Comparison of ENCODE assay signal across 12 mouse cellular contexts in the genomic region with DNA sequence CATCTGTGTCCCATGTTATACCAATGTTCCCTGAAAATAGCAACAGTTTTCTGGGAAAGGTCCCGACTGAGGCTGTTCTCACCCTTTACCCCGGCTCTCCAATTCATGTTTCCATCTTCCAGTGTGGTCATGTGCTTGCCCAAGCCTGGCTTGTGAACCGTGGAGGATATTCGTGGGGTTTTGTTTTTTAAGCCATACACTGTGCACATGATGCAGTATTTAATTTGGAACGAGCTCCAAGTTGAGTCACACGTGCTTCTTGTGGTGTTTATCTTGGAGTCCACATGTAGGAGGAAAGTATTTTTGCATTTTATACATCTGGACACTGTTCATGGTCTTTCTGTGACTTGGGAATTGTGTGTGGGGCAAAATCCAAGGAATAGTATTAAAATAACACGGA. TPM values are rescaled to one million over a fixed set of nuclear protein-coding genes. Genes with fewer than 3 reads are reported as not detected.
DNase-seq lines count a peak whose midpoint lies in the region; ATAC-seq lines count a peak whose summit lies in the region.
"Had no signal": no experiment of that assay in that cellular context is flagged by ENCODE, and none has a peak within 500 bp of the region (broad histone marks: within the 10 kb centered on the region; RNA-seq: fewer than 3 reads in every experiment).

No protein-coding gene starts in this region.

- no peaks in the 10 kb centered on the region for H3K9me3 ChIP-seq in intestine, embryonic 14.5 days (ENCODE audit: control insufficient read depth, low read length)
- H3K9me3 ChIP-seq in intestine, embryonic 15.5 days = no peaks in the 10 kb centered on the region
- H3K9me3 ChIP-seq in kidney, embryonic 16.5 days (ENCODE audit: low read length) = no peaks in the 10 kb centered on the region
- H3K9me3 ChIP-seq: neural tube, embryonic 12.5 days had no signal

- ATAC-seq in intestine, embryonic 14.5 days (replicated peaks; ENCODE audit: low FRiP score, low TSS enrichment, low read depth) = no peak
- no peak for ATAC-seq in intestine, embryonic 15.5 days
- peak; percentile 87 for ATAC-seq in kidney, embryonic 16.5 days (ENCODE audit: low FRiP score, low TSS enrichment)

- no peaks in the 10 kb centered on the region for H3K36me3 ChIP-seq in intestine, embryonic 14.5 days (ENCODE audit: control insufficient read depth, insufficient read depth, low read length)
- no peaks in the 10 kb centered on the region for H3K36me3 ChIP-seq in intestine, embryonic 15.5 days
- H3K36me3 ChIP-seq in kidney, embryonic 16.5 days (ENCODE audit: insufficient read depth, low read length) = no peaks in the 10 kb centered on the region
- H3K36me3 ChIP-seq: neural tube, embryonic 12.5 days had no signal

- WGBS in intestine, embryonic 14.5 days = 64% methylated on average over 7 of the region's 7 CpGs
- 61% methylated on average over 7 of the region's 7 CpGs for WGBS in intestine, embryonic 15.5 days
- WGBS in kidney, embryonic 16.5 days = 31% methylated on average over 7 of the region's 7 CpGs

- H3K9ac ChIP-seq in intestine, embryonic 14.5 days (ENCODE audit: low read length) = no peak overlapping the region
- no peak overlapping the region for H3K9ac ChIP-seq in intestine, embryonic 15.5 days
- H3K9ac ChIP-seq in kidney, embryonic 16.5 days (replicated peaks; ENCODE audit: low read length) = no peak overlapping the region
- H3K9ac ChIP-seq: neural tube, embryonic 12.5 days had no signal

- H3K4me1 ChIP-seq in intestine, embryonic 14.5 days (replicated peaks; ENCODE audit: control insufficient read depth, insufficient read depth, low read length) = peaks cover 9% of the 10 kb centered on the region; the same call in 1 of the 2 replicates
- peaks cover 9% of the 10 kb centered on the region for H3K4me1 ChIP-seq in intestine, embryonic 15.5 days (replicated peaks)
- peaks cover 34% of the 10 kb centered on the region for H3K4me1 ChIP-seq in kidney, embryonic 16.5 days (ENCODE audit: insufficient read depth, low read length)
- H3K4me1 ChIP-seq: neural tube, embryonic 12.5 days had no signal

- H3K4me2 ChIP-seq in intestine, embryonic 14.5 days (ENCODE audit: low read length) = no peak overlapping the region
- no peak overlapping the region for H3K4me2 ChIP-seq in intestine, embryonic 15.5 days (replicated peaks)
- H3K4me2 ChIP-seq in kidney, embryonic 16.5 days (replicated peaks; ENCODE audit: low read depth, low read length) = no peak overlapping the region
- H3K4me2 ChIP-seq: neural tube, embryonic 12.5 days had no signal

- H3K27me3 ChIP-seq in intestine, embryonic 14.5 days (replicated peaks; ENCODE audit: control insufficient read depth, insufficient read depth, low read length) = no peaks in the 10 kb centered on the region
- H3K27me3 ChIP-seq in intestine, embryonic 15.5 days (replicated peaks) = no peaks in the 10 kb centered on the region
- no peaks in the 10 kb centered on the region for H3K27me3 ChIP-seq in kidney, embryonic 16.5 days (ENCODE audit: insufficient read depth, low read length)
- H3K27me3 ChIP-seq: neural tube, embryonic 12.5 days had no signal

- peak; percentile 6 for DNase-seq in intestine, embryonic 14.5 days (ENCODE audit: low spot score)
- DNase-seq in fat pad, adult 2 months (ENCODE audit: extremely low read depth, low read depth, low spot score) = peak; percentile 68
- DNase-seq in lung, postnatal 36 days = peak; percentile 48
- DNase-seq in urinary bladder, postnatal 10 days (ENCODE audit: low spot score) = no peak
- DNase-seq in urinary bladder, postnatal 14 days (ENCODE audit: low spot score) = no peak
- DNase-seq in retina, postnatal 1 day = no peak
- DNase-seq: left cerebral cortex, postnatal 4 days; right cerebral cortex, postnatal 4 days; thymus, adult 2 months had no signal

- H3K27ac ChIP-seq in intestine, embryonic 14.5 days (ENCODE audit: low read depth) = no peak overlapping the region
- H3K27ac ChIP-seq in intestine, embryonic 15.5 days = no peak overlapping the region
- peak overlapping the region; percentile 91 for H3K27ac ChIP-seq in kidney, embryonic 16.5 days (ENCODE audit: low read length)
- H3K27ac ChIP-seq: neural tube, embryonic 12.5 days had no signal

- no peak overlapping the region for H3K4me3 ChIP-seq in intestine, embryonic 14.5 days (ENCODE audit: low read depth, low read length)
- H3K4me3 ChIP-seq in intestine, embryonic 15.5 days (replicated peaks) = no peak overlapping the region
- H3K4me3 ChIP-seq in kidney, embryonic 16.5 days (ENCODE audit: low read length) = no peak overlapping the region
- H3K4me3 ChIP-seq: neural tube, embryonic 12.5 days had no signal

RNA-seq across cellular contexts. Expression of a gene that starts 57.5 kb away (rescaled TPM):
- polyA plus RNA-seq in intestine, embryonic 14.5 days (2014; fragmentation: Nextera tagmentation; extraction: Ambion mirVana) = 10.0 and 10.3 TPM in 2 replicates
- 7.8 and 8.4 TPM in 2 replicates for polyA plus RNA-seq in intestine, embryonic 15.5 days (2015; fragmentation: Nextera tagmentation; extraction: Ambion mirVana)
- 8.0 and 8.9 TPM in 2 replicates for polyA plus RNA-seq in kidney, embryonic 16.5 days (2015; fragmentation: Nextera tagmentation; extraction: Ambion mirVana)

RNA-seq across cellular contexts. Expression of a gene that starts 58.5 kb away (rescaled TPM):
- 12.5 and 17.9 TPM in 2 replicates for polyA plus RNA-seq in intestine, embryonic 14.5 days (2014; fragmentation: Nextera tagmentation; extraction: Ambion mirVana)
- 11.6 and 13.7 TPM in 2 replicates for polyA plus RNA-seq in intestine, embryonic 15.5 days (2015; fragmentation: Nextera tagmentation; extraction: Ambion mirVana)
- 11.2 and 17.7 TPM in 2 replicates for polyA plus RNA-seq in kidney, embryonic 16.5 days (2015; fragmentation: Nextera tagmentation; extraction: Ambion mirVana)

Comparison
In these comparisons a context has a peak if more than half of its experiments do, and no peak if none do; other contexts are left out.
1. DNase-seq: peak in intestine, embryonic 14.5 days (single experiment), fat pad, adult 2 months (single experiment) and lung, postnatal 36 days (single experiment); none in urinary bladder, postnatal 10 days (single experiment), urinary bladder, postnatal 14 days (single experiment) and retina, postnatal 1 day (single experiment).